Mouse (Mus musculus) heart, embryonic 12.5 days (tissue): ENCODE results near the gene Gkn1. TPM values are rescaled to one million over a fixed set of nuclear protein-coding genes. Genes with fewer than 3 reads are reported as not detected.

ENCODE experiments used
- ATAC-seq: fragments of 200-750 bp; cut with Nextera tagmentation; 2 replicates; pipeline ENCODE4 v1.8.0; 2017; ENCODE audit warnings: moderate TSS enrichment, moderate library complexity; ENCODE audit not compliant: insufficient number of reproducible peaks, low FRiP score
- H3K27ac ChIP-seq: fragments of 300-500 bp; sonication (generic); 2 replicates; pipeline ENCODE4 v1.5.1; 2016; ENCODE audit warnings: mild to moderate bottlenecking, moderate library complexity; ENCODE audit not compliant: poor library complexity, severe bottlenecking
- H3K27me3 ChIP-seq: fragments of 300-500 bp; sonication (generic); replicated peaks from 2 replicates; pipeline ENCODE4 v1.6.1; 2016; ENCODE audit warnings: mild to moderate bottlenecking, moderate library complexity
- H3K36me3 ChIP-seq: fragments of 300-500 bp; sonication (generic); 2 replicates; pipeline ENCODE4 v1.6.1; 2016; ENCODE audit warnings: mild to moderate bottlenecking, moderate library complexity
- H3K4me1 ChIP-seq: fragments of 300-500 bp; sonication (generic); replicated peaks from 2 replicates; pipeline ENCODE4 v1.6.1; 2016; ENCODE audit warnings: mild to moderate bottlenecking
- H3K4me2 ChIP-seq: fragments of 300-500 bp; sonication (generic); 2 replicates; pipeline ENCODE4 v1.6.1; 2016; ENCODE audit warnings: mild to moderate bottlenecking, moderate library complexity
- H3K4me3 ChIP-seq: fragments of 300-500 bp; sonication (generic); 2 replicates; pipeline ENCODE4 v1.5.1; 2016; ENCODE audit warnings: mild to moderate bottlenecking
- H3K9ac ChIP-seq: fragments of 300-500 bp; sonication (generic); 2 replicates; pipeline ENCODE4 v1.6.1; 2016; ENCODE audit warnings: mild to moderate bottlenecking, moderate library complexity
- H3K9me3 ChIP-seq: fragments of 300-500 bp; sonication (generic); replicated peaks from 2 replicates; pipeline ENCODE4 v1.6.1; 2016; ENCODE audit warnings: mild to moderate bottlenecking, moderate library complexity
- WGBS: fragments of 180-500 bp; shearing (Covaris S2); methylation state at CpG from one replicate; pipeline ENCODE4 v1.1.7; 2016; 5-methylcytosine and 5-hydroxymethylcytosine counted together
- polyA plus RNA-seq: library from polyadenylated mRNA; unstranded; fragments of >200 nt; fragmentation: Nextera tagmentation; extraction: Ambion mirVana; gene quantifications from 2 replicates; pipeline ENCODE4 v1.2.1, GENCODE M21; 2016

Gkn1 gene
- polyA plus RNA-seq, 1 experiment from 2014 or later: not detected

- Histone ChIP-seq H3K4me1 (no peaks in the 10 kb centered on the region), H3K9ac (no peak within 1 kb of the TSS), H3K9me3 (no peaks in the 10 kb centered on the region), H3K36me3 (no peaks in the 10 kb centered on the region), H3K4me2 (no peak within 1 kb of the TSS), H3K4me3 (no peak within 1 kb of the TSS), H3K27ac (no peak within 1 kb of the TSS), H3K27me3 (peaks cover 68% of the 10 kb centered on the region)
- 78% methylated on average over 9 of the region's 9 CpGs for WGBS
- no peak for ATAC-seq
Observed at GRCm38 (mm10) chr6:87373057-87373456, 22.3 kb upstream of the Gkn1 start, which contains the start of gene Gkn2. Gkn2 (plus strand) TSS chr6:87373357.

GRCm38 (mm10) chr6:87369223-87369622 lies 18.5 kb upstream of the Gkn1 start:
- Histone ChIP-seq H3K9ac (no peak overlapping the region), H3K27ac (no peak overlapping the region), H3K27me3 (peaks cover 54% of the 10 kb centered on the region), H3K4me2 (no peak overlapping the region), H3K9me3 (no peaks in the 10 kb centered on the region), H3K4me3 (no peak overlapping the region), H3K4me1 (no peaks in the 10 kb centered on the region), H3K36me3 (no peaks in the 10 kb centered on the region)
- ATAC-seq: no peak
- WGBS: 76% methylated on average over 5 of the region's 5 CpGs

- no peak overlapping the region for H3K9ac ChIP-seq
- 66% methylated on average over 5 of the region's 5 CpGs for WGBS
- no peak overlapping the region for H3K4me2 ChIP-seq
- H3K27ac ChIP-seq: no peak overlapping the region
- H3K9me3 ChIP-seq: no peaks in the 10 kb centered on the region
- H3K4me1 ChIP-seq: no peaks in the 10 kb centered on the region
- peaks cover 17% of the 10 kb centered on the region; the same call in 1 of the 2 replicates for H3K27me3 ChIP-seq
- no peaks in the 10 kb centered on the region for H3K36me3 ChIP-seq
- no peak overlapping the region for H3K4me3 ChIP-seq
- ATAC-seq: no peak
Observed at GRCm38 (mm10) chr6:87354441-87354840, 3.7 kb upstream of the Gkn1 start.

GRCm38 (mm10) chr6:87335935-87336295 lies 14.8 kb downstream of the Gkn1 start:
- no peaks in the 10 kb centered on the region for H3K9me3 ChIP-seq
- ATAC-seq: no peak
- no peak overlapping the region for H3K4me3 ChIP-seq
- peak overlapping the region; percentile 91; the same call in 1 of the 2 replicates for H3K4me2 ChIP-seq
- WGBS: 30% methylated on average over 6 of the region's 6 CpGs
- H3K9ac ChIP-seq: no peak overlapping the region
- peaks cover 18% of the 10 kb centered on the region for H3K4me1 ChIP-seq
- no peak overlapping the region for H3K27ac ChIP-seq
- no peaks in the 10 kb centered on the region for H3K36me3 ChIP-seq
- peaks cover 32% of the 10 kb centered on the region for H3K27me3 ChIP-seq

GRCm38 (mm10) chr6:87335091-87335934 lies 15.4 kb downstream of the Gkn1 start, which contains the start of gene Antxr1:
Antxr1 (minus strand) TSS chr6:87335821.
- Histone ChIP-seq H3K36me3 (no peaks in the 10 kb centered on the region), H3K27me3 (peaks cover 32% of the 10 kb centered on the region), H3K4me3 (peak within 1 kb of the TSS; percentile 68), H3K4me1 (peaks cover 22% of the 10 kb centered on the region), H3K27ac (peak within 1 kb of the TSS; percentile 55; the same call in 1 of the 2 replicates), H3K9ac (peak within 1 kb of the TSS; percentile 81), H3K9me3 (no peaks in the 10 kb centered on the region), H3K4me2 (peak within 1 kb of the TSS; percentile 91)
- WGBS: under 1% methylated on average over 54 of the region's 54 CpGs
- peak; percentile 53; the same call in 1 of the 2 replicates for ATAC-seq

- H3K36me3 ChIP-seq: no peaks in the 10 kb centered on the region
- peak overlapping the region; percentile 68 for H3K4me3 ChIP-seq
- WGBS: 23% methylated on average over 11 of the region's 11 CpGs
- H3K27ac ChIP-seq: peak overlapping the region; percentile 55; the same call in 1 of the 2 replicates
- peaks cover 30% of the 10 kb centered on the region for H3K4me1 ChIP-seq
- peaks cover 32% of the 10 kb centered on the region for H3K27me3 ChIP-seq
- no peaks in the 10 kb centered on the region for H3K9me3 ChIP-seq
- no peak for ATAC-seq
- H3K4me2 ChIP-seq: peak overlapping the region; percentile 91
- peak overlapping the region; percentile 81 for H3K9ac ChIP-seq
Observed at GRCm38 (mm10) chr6:87334361-87335090, 16.2 kb downstream of the Gkn1 start.

- no peak overlapping the region for H3K4me3 ChIP-seq
- 0 out of 2 replicates have a peak overlapping the region, but pooled peaks have one; percentile 13 for H3K4me2 ChIP-seq
- no peak overlapping the region for H3K27ac ChIP-seq
- peaks cover 46% of the 10 kb centered on the region for H3K4me1 ChIP-seq
- 70% methylated on average over 2 of the region's 2 CpGs for WGBS
- no peak overlapping the region for H3K9ac ChIP-seq
- H3K27me3 ChIP-seq: peaks cover 24% of the 10 kb centered on the region
- ATAC-seq: no peak
- H3K9me3 ChIP-seq: no peaks in the 10 kb centered on the region
- no peaks in the 10 kb centered on the region for H3K36me3 ChIP-seq
Observed at GRCm38 (mm10) chr6:87332380-87332779, 18.4 kb downstream of the Gkn1 start.

- Histone ChIP-seq H3K27ac (peak overlapping the region; percentile 40), H3K4me3 (no peak overlapping the region), H3K36me3 (no peaks in the 10 kb centered on the region), H3K9ac (no peak overlapping the region), H3K27me3 (peaks cover 5% of the 10 kb centered on the region; the same call in 1 of the 2 replicates), H3K4me1 (peaks cover 37% of the 10 kb centered on the region), H3K9me3 (no peaks in the 10 kb centered on the region), H3K4me2 (peak overlapping the region; percentile 2; the same call in 1 of the 2 replicates)
- ATAC-seq: no peak
- 57% methylated on average over 22 of the region's 22 CpGs for WGBS
Observed at GRCm38 (mm10) chr6:87328265-87329173, 22.2 kb downstream of the Gkn1 start.

- peaks cover 34% of the 10 kb centered on the region for H3K4me1 ChIP-seq
- ATAC-seq: no peak
- H3K36me3 ChIP-seq: no peaks in the 10 kb centered on the region
- no peak overlapping the region for H3K27ac ChIP-seq
- no peaks in the 10 kb centered on the region for H3K9me3 ChIP-seq
- H3K4me2 ChIP-seq: no peak overlapping the region
- H3K9ac ChIP-seq: no peak overlapping the region
- 85% methylated on average over 2 of the region's 2 CpGs for WGBS
- H3K4me3 ChIP-seq: no peak overlapping the region
- H3K27me3 ChIP-seq: peaks cover 5% of the 10 kb centered on the region; the same call in 1 of the 2 replicates
Observed at GRCm38 (mm10) chr6:87326932-87327331, 23.8 kb downstream of the Gkn1 start.

- Histone ChIP-seq H3K4me3 (no peak overlapping the region), H3K36me3 (no peaks in the 10 kb centered on the region), H3K9ac (no peak overlapping the region), H3K4me1 (peaks cover 6% of the 10 kb centered on the region), H3K27ac (no peak overlapping the region), H3K27me3 (no peaks in the 10 kb centered on the region), H3K9me3 (no peaks in the 10 kb centered on the region), H3K4me2 (no peak overlapping the region)
- 79% methylated on average over 2 of the region's 2 CpGs for WGBS
- no peak for ATAC-seq
Observed at GRCm38 (mm10) chr6:87323381-87323780, 27.4 kb downstream of the Gkn1 start.
